Mouse (Mus musculus) hindbrain, postnatal 0 days (tissue): ENCODE results near the gene Chit1. TPM values are rescaled to one million over a fixed set of nuclear protein-coding genes. Genes with fewer than 3 reads are reported as not detected.

Source experiments
- ATAC-seq: fragments of 200-750 bp; cut with Nextera tagmentation; 2 replicates; pipeline ENCODE4 v1.8.0; 2017; ENCODE audit warnings: mild to moderate bottlenecking, moderate TSS enrichment, moderate library complexity
- DNase-seq: peaks from one replicate; pipeline ENCODE4 v3.0.0-alpha.2; 2015; ENCODE audit warnings: low spot score
- H3K27ac ChIP-seq: fragments of 300-500 bp; sonication (generic); 2 replicates; pipeline ENCODE4 v1.5.1; 2014; ENCODE audit warnings: mild to moderate bottlenecking
- H3K27me3 ChIP-seq: fragments of 300-500 bp; sonication (generic); 2 replicates; pipeline ENCODE4 v1.6.1; 2014; ENCODE audit warnings: low read length, mixed read lengths; ENCODE audit not compliant: insufficient read depth
- H3K36me3 ChIP-seq: fragments of 300-500 bp; sonication (generic); 2 replicates; pipeline ENCODE4 v1.6.1; 2014; ENCODE audit warnings: low read length, mixed read lengths; ENCODE audit not compliant: insufficient read depth
- H3K4me1 ChIP-seq: fragments of 300-500 bp; sonication (generic); 2 replicates; pipeline ENCODE4 v1.6.1; 2014; ENCODE audit warnings: antibody characterized with exemption, low read length, mixed read lengths; ENCODE audit not compliant: insufficient read depth
- H3K4me2 ChIP-seq: fragments of 300-500 bp; sonication (generic); 2 replicates; pipeline ENCODE4 v1.6.1; 2014; ENCODE audit warnings: low read depth, mild to moderate bottlenecking, low read length, moderate library complexity, mixed read lengths
- H3K4me3 ChIP-seq: fragments of 300-500 bp; sonication (generic); 2 replicates; pipeline ENCODE4 v1.5.1; 2014; ENCODE audit warnings: low read length
- H3K9ac ChIP-seq: fragments of 300-500 bp; sonication (generic); replicated peaks from 2 replicates; pipeline ENCODE4 v1.6.1; 2014; ENCODE audit warnings: mild to moderate bottlenecking, low read length, moderate library complexity, mixed read lengths
- H3K9me3 ChIP-seq: fragments of 300-500 bp; sonication (generic); 2 replicates; pipeline ENCODE4 v1.6.1; 2016; ENCODE audit warnings: low read length, mixed read lengths
- CTCF ChIP-seq: IDR thresholded peaks from 2 replicates; pipeline ENCODE4 v1.5.1; 2016; ENCODE audit warnings: antibody characterized with exemption, control low read depth, low read depth
- WGBS: fragments of 180-500 bp; shearing (Covaris S2); extraction: QIAGEN DNeasy Blood & Tissue Kit; methylation state at CpG from one replicate; pipeline ENCODE4 v1.1.7; 2014; 5-methylcytosine and 5-hydroxymethylcytosine counted together
- polyA plus RNA-seq: library from polyadenylated mRNA; unstranded; fragments of >200 nt; fragmentation: Nextera tagmentation; extraction: Ambion mirVana; gene quantifications from 2 replicates; pipeline ENCODE4 v1.2.1, GENCODE M21; 2015
- total RNA-seq: library from RNA; depleted of rRNA; stranded (reverse); fragments of >200 nt; gene quantifications from 2 replicates; pipeline ENCODE4 v1.2.3, GENCODE M21; 2014

Chit1 gene
- total and polyA plus RNA-seq, 2 experiments from 2014 or later: 0.46 TPM; not detected in 1

DNA sequence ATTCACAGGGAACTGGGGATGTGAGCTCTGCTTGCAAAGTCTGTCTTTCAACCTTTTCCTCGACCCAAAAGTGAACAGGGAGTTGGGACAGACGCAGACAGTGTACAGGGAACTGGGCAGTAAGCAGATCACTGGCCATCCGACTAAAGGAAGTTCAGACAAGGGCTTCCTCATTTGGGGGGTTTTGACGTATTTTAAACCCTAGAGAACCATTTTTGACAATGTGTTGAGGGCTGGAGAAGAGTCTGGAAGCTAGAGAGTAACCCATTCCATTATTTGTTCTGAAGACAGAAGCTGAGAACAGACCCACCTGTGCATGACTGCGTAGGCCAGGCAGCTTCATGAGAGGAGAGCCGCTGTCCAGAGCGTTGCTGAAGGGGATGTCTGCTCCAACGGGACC lies 27.4 kb upstream of the Chit1 start:
- H3K36me3 ChIP-seq: no peaks in the 10 kb centered on the region
- H3K27ac ChIP-seq: no peak overlapping the region
- TF ChIP-seq CTCF: no peak
- no peak overlapping the region for H3K4me2 ChIP-seq
- no peak for DNase-seq
- H3K27me3 ChIP-seq: no peaks in the 10 kb centered on the region
- no peaks in the 10 kb centered on the region for H3K9me3 ChIP-seq
- H3K9ac ChIP-seq: no peak overlapping the region
- H3K4me1 ChIP-seq: peaks cover 10% of the 10 kb centered on the region; the same call in 1 of the 2 replicates
- H3K4me3 ChIP-seq: no peak overlapping the region
- no peak for ATAC-seq
- 84% methylated on average over 8 of the region's 8 CpGs for WGBS

DNA sequence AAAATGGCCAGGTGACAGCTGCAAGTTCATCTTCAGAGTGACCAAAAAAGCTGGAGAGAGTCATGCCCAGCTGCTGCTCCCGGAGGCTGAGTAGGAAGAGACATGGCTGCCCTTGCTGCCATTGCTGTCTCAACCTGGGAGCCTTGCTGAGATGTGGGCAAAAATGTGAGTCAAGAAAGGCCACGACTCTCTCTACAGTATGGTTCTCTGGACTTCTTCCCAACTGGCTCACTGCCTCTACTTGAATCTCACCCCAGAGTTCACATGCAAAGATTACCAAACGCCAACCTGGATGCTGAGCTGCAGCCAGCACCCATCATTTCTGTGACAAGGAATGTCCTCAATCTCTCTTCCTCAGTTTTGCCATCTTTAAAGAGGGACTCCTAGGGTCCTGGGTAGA lies 26.9 kb upstream of the Chit1 start:
- H3K27ac ChIP-seq: no peak overlapping the region
- WGBS: 51% methylated on average over 3 of the region's 3 CpGs
- no peak for ATAC-seq
- H3K4me1 ChIP-seq: peaks cover 10% of the 10 kb centered on the region; the same call in 1 of the 2 replicates
- no peak overlapping the region for H3K4me2 ChIP-seq
- no peaks in the 10 kb centered on the region for H3K9me3 ChIP-seq
- no peak for TF ChIP-seq CTCF
- DNase-seq: no peak
- H3K4me3 ChIP-seq: no peak overlapping the region
- no peak overlapping the region for H3K9ac ChIP-seq
- H3K27me3 ChIP-seq: no peaks in the 10 kb centered on the region
- H3K36me3 ChIP-seq: no peaks in the 10 kb centered on the region

DNA sequence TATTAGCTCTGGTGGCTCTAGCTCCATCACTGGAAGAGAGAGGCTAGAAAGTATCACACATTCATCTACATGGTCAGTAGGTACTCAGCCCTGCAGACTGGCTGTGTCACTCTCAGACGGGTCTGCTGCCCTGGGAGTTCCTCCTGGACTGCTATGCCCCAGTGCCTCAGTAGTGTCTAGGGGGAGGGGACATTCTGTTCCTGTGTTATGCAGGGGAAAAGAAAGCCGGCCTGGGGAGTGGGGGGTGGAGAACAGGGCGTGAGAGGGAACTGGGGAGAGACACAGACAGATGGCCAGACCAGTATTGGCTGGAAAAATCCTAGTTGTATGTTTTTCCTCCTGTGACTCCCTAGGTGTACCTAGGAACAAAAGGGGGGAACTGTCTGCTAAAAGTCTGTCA lies 25.0 kb upstream of the Chit1 start:
- Histone ChIP-seq H3K27me3 (no peaks in the 10 kb centered on the region), H3K4me1 (peaks cover 10% of the 10 kb centered on the region; the same call in 1 of the 2 replicates), H3K9me3 (no peaks in the 10 kb centered on the region), H3K9ac (no peak overlapping the region), H3K27ac (peak overlapping the region; percentile 46; the same call in 1 of the 2 replicates), H3K36me3 (no peaks in the 10 kb centered on the region), H3K4me3 (no peak overlapping the region), H3K4me2 (no peak overlapping the region)
- DNase-seq: no peak
- 38% methylated on average over 3 of the region's 3 CpGs for WGBS
- ATAC-seq: no peak
- no peak for TF ChIP-seq CTCF

DNA sequence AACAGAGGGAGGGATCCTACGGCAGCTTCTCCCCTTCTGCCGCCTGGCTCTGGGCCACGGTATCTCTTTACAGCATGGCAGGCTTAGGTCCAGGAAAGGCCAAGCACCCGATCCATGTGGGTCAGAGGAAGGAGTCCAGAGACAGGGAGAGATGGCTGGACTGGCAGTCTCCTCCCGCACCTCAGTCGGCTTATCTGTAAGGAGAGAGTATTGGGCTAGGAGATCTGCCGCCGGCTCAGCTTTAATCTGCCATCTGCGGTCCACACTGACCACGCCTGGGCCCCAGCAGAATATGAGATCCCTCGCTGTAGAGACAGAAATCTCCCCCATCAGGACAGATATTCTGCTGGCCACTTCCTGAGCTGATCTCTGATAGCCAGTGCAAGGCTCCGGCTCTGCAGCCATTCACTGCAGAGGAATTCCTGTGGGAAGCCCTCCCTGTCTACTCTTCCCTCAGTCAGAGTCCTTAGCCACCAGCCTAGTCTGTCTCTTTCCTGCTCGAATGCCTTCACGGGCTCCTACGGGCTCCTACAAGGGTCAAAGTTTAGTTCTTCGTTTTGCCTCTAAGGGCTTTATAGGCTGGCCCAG lies 24.1 kb upstream of the Chit1 start:
- no peaks in the 10 kb centered on the region for H3K36me3 ChIP-seq
- WGBS: 53% methylated on average over 16 of the region's 16 CpGs
- H3K27me3 ChIP-seq: no peaks in the 10 kb centered on the region
- DNase-seq (peak; percentile 31), ATAC-seq (no peak)
- H3K9ac ChIP-seq: no peak overlapping the region
- H3K27ac ChIP-seq: peak overlapping the region; percentile 46
- no peak overlapping the region for H3K4me3 ChIP-seq
- no peak for TF ChIP-seq CTCF
- H3K4me2 ChIP-seq: no peak overlapping the region
- no peaks in the 10 kb centered on the region for H3K9me3 ChIP-seq
- peaks cover 10% of the 10 kb centered on the region; the same call in 1 of the 2 replicates for H3K4me1 ChIP-seq

DNA sequence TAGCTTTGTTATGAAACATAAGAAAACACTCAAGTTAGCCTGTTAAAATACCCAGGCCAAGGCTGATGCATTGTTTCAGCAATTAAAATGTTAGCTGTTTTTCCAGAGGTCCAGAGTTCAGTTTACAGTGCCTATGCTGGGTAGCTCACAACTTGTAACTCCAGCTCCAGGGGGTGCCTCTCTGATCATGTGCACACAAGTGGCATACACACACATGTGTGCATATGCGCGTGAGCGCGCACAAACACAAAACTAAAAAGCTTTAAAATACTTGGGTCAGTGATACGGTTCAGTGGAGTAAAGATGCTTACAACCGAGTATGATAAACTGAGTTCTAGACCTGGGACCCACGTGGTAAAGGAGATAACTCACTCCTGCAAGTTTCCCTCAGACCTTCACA lies 22.0 kb upstream of the Chit1 start:
- Histone ChIP-seq H3K27me3 (no peaks in the 10 kb centered on the region), H3K36me3 (no peaks in the 10 kb centered on the region), H3K4me3 (no peak overlapping the region), H3K4me2 (no peak overlapping the region), H3K27ac (no peak overlapping the region), H3K9me3 (no peaks in the 10 kb centered on the region), H3K9ac (no peak overlapping the region), H3K4me1 (peaks cover 25% of the 10 kb centered on the region)
- ATAC-seq (no peak), DNase-seq (no peak)
- TF ChIP-seq CTCF: no peak
- WGBS: 88% methylated on average over 7 of the region's 7 CpGs

DNA sequence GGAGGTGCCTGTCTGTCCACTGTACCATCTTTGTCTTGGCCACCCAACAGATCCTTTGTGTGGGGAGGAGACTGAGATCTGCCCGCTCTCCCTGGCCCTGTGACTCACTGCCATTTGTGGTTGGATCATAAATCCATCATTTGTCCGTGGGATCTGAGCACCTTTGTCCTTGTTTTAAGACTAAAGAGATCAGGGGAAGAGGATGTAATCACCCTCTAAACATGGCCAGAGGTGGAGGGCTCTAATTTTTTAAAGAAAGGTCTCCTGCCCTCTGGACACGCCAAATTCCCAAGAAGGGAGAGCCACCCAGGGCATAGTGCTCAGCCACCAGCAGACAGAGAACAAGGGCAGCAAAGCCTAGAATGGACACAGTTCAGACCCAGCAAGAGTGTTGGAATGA lies 19.2 kb upstream of the Chit1 start:
- ATAC-seq (no peak), DNase-seq (no peak)
- Histone ChIP-seq H3K27ac (no peak overlapping the region), H3K9ac (no peak overlapping the region), H3K4me1 (peaks cover 22% of the 10 kb centered on the region), H3K27me3 (no peaks in the 10 kb centered on the region), H3K4me2 (no peak overlapping the region), H3K36me3 (no peaks in the 10 kb centered on the region), H3K9me3 (no peaks in the 10 kb centered on the region), H3K4me3 (no peak overlapping the region)
- no peak for TF ChIP-seq CTCF
- 81% methylated on average over 3 of the region's 3 CpGs for WGBS

DNA sequence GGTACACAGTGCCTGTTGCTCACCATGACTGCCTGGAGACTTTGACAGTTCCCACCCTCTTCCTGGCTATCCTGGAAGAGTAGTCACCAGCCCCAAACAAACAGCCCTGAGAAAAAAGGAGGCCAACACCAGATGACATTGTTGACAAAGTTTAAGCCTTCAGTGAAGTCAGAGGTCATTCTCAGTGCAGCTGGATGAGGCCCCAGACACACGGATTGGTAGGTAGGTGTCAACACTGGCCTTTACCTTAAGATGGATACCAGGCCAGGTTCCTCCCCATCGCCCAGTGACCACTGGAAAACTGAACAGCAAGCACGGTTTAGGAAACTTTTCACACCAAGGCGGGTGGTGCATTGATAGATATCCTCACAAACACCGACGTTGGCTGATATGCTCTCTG lies 18.7 kb upstream of the Chit1 start:
- Histone ChIP-seq H3K27me3 (no peaks in the 10 kb centered on the region), H3K9me3 (no peaks in the 10 kb centered on the region), H3K4me2 (peak overlapping the region; percentile 80), H3K36me3 (no peaks in the 10 kb centered on the region), H3K27ac (peak overlapping the region; percentile 87), H3K9ac (peak overlapping the region; percentile 55), H3K4me1 (peaks cover 22% of the 10 kb centered on the region), H3K4me3 (peak overlapping the region; percentile 38)
- TF ChIP-seq CTCF: no peak
- DNase-seq: no peak
- ATAC-seq: no peak
- 37% methylated on average over 6 of the region's 6 CpGs for WGBS
